Mouse (Mus musculus): ENCODE results near the gene Batf2. TPM values are rescaled to one million over a fixed set of nuclear protein-coding genes. Genes with fewer than 3 reads are reported as not detected.
"Not testable (repeated sequence)": the region's sequence is repeated elsewhere in the genome, so short reads cannot be mapped to it uniquely, and the experiment has no call there.

Batf2 gene
- total RNA-seq, 2 experiments from 2014 or later, result 0.30 to 0.72 TPM

GRCm38 (mm10) chr19:6127760-6128341 lies 12.9 kb upstream of the Batf2 start, which contains the start of gene Snx15:
Snx15 (minus strand) TSS chr19:6128304.
- intact Hi-C loops (cut with DNase I), result loop anchor here (5.0 kb wide), 1 partner anchor 114 kb away; the partner anchor contains the start of gene Atg2a
- peak; percentile 95 for DNase-seq (ENCODE audit: low spot score in 2 of 2)

DNA sequence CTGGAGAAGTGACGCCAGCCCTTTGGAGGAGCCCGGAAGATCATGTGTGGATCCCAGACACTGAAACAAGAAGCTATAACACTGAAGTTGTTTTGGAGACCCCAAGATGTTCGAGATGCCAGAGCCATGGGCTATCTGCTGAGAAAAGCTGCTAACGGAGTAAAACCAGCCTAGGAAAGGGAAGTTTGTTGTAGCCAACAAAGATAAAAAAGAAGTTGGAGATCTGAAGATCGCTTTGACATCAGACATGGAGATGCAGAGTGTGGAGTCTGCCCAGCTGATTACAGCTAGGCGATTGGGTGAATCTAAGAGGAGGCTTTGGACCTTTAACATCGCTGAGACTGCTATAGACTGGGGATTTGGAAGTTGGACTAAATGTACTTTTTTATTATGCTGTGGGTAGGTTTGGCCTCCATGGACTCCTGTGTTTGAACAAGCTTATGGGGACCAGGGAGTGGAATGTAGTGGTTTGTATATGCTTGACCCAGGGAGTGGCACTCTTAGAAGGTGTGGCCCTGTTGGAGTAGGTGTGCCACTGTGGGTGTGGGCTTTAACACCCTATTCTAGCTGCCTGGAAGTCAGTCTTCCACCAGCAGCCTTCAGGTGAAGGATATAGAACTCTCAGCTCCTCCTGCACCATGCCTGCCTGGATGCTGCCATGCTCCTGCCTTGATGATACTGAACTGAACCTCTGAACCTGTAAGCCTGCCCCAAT lies 10.2 kb upstream of the Batf2 start:
- intact Hi-C loops (cut with DNase I), result not testable (repeated sequence)

GRCm38 (mm10) chr19:6132171-6132827 lies 8.5 kb upstream of the Batf2 start:
- intact Hi-C loops (cut with DNase I), result no loop called here
- no peak for DNase-seq (ENCODE audit: low spot score in 2 of 2)

More for the DNA sequence above, 10.2 kb upstream of the Batf2 start:
- not testable (repeated sequence) for DNase-seq (ENCODE audit: low spot score in 2 of 2)

- DNase-seq (ENCODE audit: low spot score in 2 of 2); intact Hi-C loops (cut with DNase I): not testable (repeated sequence)
Measured at GRCm38 (mm10) chr19:6133197-6133596, 7.6 kb upstream of the Batf2 start.

GRCm38 (mm10) chr19:6136397-6136796 lies 4.4 kb upstream of the Batf2 start:
- DNase-seq (ENCODE audit: low spot score in 2 of 2), result no peak
- intact Hi-C loops (cut with DNase I), result no loop called here

- intact Hi-C loops (cut with DNase I), result loop anchor here (5.0 kb wide), 1 partner anchor 193 kb away; the partner anchor contains the start of gene Men1
- no peak for DNase-seq (ENCODE audit: low spot score in 2 of 2)
Measured at GRCm38 (mm10) chr19:6139701-6140100, 1.1 kb upstream of the Batf2 start.

DNA sequence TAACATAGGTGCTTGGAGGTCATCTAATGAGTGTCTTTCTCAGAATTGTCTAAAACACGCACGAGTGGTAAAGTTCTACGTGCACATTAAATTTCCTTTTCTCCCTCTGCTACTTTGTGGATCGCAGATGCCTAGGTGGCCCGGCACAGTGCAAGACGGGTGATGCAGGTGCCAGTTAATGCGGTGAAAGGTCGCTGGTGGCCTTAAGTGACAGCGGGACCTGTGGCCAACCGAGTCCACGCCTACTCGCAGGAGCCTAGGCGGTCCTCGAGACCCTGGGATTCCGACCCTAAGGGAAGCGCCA lies 457 bp upstream of the Batf2 start:
- intact Hi-C loops (cut with DNase I), result loop anchor here (5.0 kb wide), 1 partner anchor 192 kb away; the partner anchor contains the start of gene Men1
- DNase-seq (ENCODE audit: low spot score in 2 of 2), result no peak

DNA sequence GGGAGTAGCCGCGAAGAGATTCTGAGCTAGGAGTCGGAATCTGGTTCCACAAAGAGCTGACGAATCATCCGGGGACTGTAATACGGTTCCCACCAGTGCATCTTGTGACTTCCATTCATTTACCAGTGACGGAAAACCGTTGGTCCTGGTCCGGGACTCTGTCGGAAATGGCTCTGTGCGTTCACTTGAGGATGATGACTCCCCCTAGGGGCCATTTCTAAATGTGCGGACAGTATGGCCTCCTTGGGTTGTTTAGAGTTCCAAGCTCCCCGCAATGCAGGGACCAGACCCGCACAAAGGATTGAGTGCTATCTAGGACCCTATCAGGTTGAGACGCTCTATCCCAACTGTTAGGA lies 589 bp downstream of the Batf2 start, which contains the start of gene Arl2:
Arl2 (minus strand) TSS at position 155 of the 356 bp plus-strand sequence.
- intact Hi-C loops (cut with DNase I), result loop anchor here (1.0 to 5.0 kb wide), 3 partner anchors 95 to 191 kb away; partner anchors contain the start of genes Atg2a and Men1
- peak; percentile 73 to 74 for DNase-seq (ENCODE audit: low spot score in 2 of 2)

DNA sequence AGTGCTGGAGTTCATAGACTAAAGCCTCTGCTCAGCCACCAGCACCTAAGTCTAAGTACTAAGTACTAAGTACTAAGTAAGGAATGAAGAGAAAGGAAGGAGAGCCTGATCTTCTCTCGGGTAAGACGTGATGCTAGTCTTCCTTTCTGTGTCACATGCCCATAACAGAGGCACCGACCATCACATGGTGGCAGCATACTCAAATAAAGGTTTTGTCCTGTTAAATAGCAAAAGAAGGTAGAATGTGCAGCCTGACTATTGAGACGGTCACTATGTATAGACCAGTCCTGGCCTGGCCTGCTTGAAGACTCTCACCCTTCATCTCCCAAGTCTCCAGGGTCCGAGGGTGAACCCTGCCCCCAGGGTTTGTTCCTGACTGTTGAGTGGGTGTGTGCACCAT lies 4.1 kb downstream of the Batf2 start:
- intact Hi-C loops (cut with DNase I), result loop anchor here (5.0 kb wide), 1 partner anchor 187 kb away; the partner anchor contains the start of gene Men1
- DNase-seq (ENCODE audit: low spot score in 2 of 2), result no peak

DNA sequence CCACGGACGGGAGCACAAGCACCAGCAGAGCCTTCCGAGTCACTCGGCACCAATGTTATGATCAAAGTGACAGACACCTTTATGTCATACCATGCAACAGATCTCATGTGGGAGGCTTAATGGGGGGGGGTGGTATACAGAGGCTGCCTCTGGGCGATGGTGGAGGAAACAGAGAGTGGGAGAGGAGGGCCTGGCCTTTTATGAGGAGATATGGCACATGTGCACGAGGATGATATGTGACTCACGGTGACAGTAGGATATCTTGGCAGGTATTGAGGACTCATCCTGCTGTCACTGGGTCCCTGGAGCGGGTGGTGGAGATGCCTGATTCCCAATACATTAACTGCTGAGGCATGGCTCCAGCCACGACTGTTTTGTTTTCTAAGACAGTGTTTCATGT lies 14.4 kb downstream of the Batf2 start:
- intact Hi-C loops (cut with DNase I), result no loop called here
- DNase-seq (ENCODE audit: low spot score in 2 of 2), result no peak

DNA sequence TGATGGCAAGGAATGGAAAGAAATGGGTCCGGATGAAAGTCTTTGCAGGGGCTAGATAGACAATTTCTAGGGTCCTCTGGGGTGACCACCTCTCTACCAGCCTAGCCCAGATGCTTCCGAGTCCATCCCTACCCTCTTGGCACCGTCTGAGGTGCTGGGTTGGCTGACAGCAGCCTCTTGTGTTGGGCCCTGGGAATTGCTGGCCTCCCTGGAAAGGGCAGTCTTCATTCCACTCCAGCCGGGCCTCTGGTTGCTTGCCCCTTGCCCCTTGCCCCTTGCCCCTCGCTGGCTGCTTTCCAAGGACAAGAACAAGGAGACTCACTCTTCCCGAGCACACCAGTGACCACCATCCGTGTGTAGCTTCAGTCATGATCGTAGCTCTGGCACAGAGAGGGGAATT lies 15.6 kb downstream of the Batf2 start:
- DNase-seq (ENCODE audit: low spot score in 2 of 2), result no peak
- intact Hi-C loops (cut with DNase I), result no loop called here

- no peak for DNase-seq (ENCODE audit: low spot score in 2 of 2)
- intact Hi-C loops (cut with DNase I), result no loop called here
Measured at GRCm38 (mm10) chr19:6157220-6157619, 16.4 kb downstream of the Batf2 start.

DNA sequence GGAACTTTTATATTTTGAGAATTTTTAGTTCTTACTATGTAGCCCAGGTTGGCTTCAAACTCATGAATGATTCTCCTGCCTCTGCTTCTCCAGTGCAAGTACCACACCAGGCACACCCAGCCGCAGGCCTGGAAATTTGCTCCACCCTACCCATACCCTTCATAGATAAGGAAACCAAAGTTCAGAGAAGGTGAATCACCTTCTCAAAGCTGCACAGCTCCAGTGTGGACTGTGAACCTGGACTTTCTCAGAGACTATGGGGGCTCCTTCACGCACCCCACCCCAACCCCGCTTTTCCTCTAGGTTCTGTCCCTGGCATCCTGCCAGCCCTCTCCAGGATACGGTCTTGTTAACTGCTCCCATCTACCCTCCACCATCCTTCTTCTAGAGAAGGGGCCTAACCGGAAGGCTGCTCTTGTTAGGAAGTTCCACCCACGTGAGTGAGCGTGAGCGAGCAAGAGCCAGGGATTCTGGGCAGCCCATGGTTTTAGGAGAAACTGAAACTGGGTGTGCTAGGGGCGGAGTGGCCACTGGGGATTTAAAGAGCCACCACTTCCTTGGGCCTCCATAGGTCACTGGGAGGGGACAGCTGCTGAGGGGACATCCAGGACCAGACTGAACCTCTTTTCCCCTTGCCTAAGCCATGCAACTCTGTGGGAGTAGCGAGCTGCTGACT lies 23.2 kb downstream of the Batf2 start:
- DNase-seq (ENCODE audit: low spot score in 2 of 2), result no peak
- intact Hi-C loops (cut with DNase I), result no loop called here

GRCm38 (mm10) chr19:6166750-6167149 lies 26.0 kb downstream of the Batf2 start:
- intact Hi-C loops (cut with DNase I), result no loop called here
- DNase-seq (ENCODE audit: low spot score in 2 of 2), result no peak

GRCm38 (mm10) chr19:6171215-6171614 lies 30.4 kb downstream of the Batf2 start:
- no peak for DNase-seq (ENCODE audit: low spot score in 2 of 2)
- intact Hi-C loops (cut with DNase I), result no loop called here

DNA sequence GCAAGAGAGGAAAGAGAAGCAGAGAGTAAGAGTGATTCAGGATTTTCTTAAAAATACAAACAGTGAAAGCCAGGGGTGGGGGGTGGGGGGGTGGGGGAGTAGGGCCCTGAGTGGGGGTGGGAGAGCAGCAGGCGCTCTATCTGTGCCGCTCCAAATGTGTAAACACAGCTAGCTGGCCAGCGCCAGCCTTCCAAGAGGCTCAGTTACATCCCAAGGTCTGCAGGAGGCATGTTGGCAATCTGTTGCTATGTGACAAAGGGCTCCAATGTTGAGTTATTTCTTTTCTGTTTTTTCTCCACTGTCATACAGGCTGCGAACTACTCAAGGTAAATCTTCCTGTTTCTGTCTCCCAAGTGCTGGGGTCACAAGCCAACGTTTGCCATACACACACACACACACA lies 34.0 kb downstream of the Batf2 start:
- no peak for DNase-seq (ENCODE audit: low spot score in 2 of 2)
- intact Hi-C loops (cut with DNase I), result no loop called here

GRCm38 (mm10) chr19:6178775-6179174 lies 38.0 kb downstream of the Batf2 start:
- DNase-seq (ENCODE audit: low spot score in 2 of 2), result no peak
- intact Hi-C loops (cut with DNase I), result no loop called here

DNA sequence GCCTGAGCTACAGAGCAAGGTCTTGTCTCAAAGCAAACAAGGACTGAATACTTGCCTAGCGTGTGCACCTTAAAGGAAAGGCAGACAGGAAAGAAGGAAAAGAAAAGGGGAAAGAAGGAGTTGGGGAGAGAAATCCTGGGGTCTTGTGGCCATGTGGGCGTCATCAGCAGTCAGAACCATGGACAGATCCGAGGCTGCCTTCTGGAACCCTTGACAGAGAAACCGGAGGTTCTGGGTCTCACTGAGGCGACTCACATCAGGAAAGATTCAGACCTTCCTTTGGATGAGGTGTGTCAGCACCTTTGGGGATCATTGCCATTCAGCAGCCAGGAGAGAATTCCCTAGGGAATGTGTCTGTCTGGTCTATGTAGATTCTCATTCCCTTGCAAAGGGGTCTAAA lies 40.8 kb downstream of the Batf2 start:
- intact Hi-C loops (cut with DNase I), result no loop called here
- DNase-seq (ENCODE audit: low spot score in 2 of 2), result no peak

DNA sequence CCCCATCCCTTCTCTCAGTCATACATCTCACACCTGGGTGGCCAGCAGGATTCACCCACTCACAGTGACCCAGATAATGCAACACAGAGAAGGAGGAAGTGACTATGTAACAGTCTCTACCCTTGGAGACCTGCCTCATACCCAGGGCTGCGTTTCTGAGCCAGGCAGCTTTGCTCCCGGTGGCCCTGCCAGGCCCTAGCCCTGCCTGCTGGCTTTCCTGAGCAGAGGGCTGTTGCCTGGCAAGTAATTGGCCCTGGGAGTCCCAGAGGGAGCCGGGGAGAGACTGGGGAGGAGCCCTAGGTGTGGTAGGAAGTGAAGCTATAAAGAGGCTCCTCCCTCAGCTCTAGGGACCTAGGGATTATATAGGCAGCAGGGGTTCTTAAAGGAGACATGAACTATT lies 41.8 kb downstream of the Batf2 start:
- intact Hi-C loops (cut with DNase I), result no loop called here

DNA sequence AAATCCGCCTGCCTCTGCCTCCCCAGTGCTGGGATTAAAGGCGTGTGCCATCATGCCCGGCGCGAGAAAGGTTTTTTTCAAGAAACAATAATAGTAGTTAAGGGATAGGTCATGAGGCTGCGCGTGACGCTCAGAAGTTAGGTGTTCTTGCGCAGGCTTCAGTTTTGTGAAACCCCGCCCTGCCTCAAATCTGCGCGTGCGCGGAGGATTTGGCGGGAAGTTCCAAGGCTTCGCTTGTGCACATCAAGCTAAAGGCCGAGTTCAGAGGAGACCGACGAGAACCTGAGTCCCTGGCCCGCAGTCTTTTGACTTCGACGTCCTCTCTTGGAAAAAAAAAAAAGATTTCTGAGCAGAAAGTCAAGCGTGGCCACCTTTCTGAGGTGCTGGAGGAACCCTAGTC lies 43.3 kb downstream of the Batf2 start, which contains the start of gene Majin:
Majin (plus strand) TSS at position 258 of the 400 bp plus-strand sequence.
- intact Hi-C loops (cut with DNase I), result no loop called here
- no peak for DNase-seq (ENCODE audit: low spot score in 2 of 2)

More for the DNA sequence above, 41.8 kb downstream of the Batf2 start:
- peak; percentile 9 to 10 for DNase-seq (ENCODE audit: low spot score in 2 of 2)
